Mouse (Mus musculus): ENCODE measurements around the gene Pde10a.
A peak's percentile ranks its signal among the peaks of the same experiment; 100 is the strongest.

Pde10a gene

DNA sequence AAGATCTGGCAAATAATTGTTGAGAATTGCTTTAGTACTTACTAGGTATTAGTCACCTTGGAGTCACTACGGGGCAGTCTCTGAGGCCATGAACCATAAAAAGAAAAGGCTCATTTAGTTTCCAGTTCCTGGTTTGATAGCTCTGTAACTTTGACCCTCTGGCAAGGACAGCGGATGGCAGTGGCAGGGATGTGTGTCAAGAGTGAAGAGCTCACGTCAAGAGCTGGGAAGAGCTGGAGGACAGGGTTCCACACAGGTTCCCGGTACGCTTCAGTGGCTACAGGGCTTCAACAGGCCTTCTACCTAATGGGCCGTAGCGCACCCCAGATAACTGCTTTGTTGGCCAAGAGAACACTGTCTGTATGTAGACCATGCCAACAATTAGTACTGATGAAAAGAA is 374.0 kb downstream of the Pde10a start:
- peak in 1 of 2 experiments; percentile 47 for DNase-seq

DNA sequence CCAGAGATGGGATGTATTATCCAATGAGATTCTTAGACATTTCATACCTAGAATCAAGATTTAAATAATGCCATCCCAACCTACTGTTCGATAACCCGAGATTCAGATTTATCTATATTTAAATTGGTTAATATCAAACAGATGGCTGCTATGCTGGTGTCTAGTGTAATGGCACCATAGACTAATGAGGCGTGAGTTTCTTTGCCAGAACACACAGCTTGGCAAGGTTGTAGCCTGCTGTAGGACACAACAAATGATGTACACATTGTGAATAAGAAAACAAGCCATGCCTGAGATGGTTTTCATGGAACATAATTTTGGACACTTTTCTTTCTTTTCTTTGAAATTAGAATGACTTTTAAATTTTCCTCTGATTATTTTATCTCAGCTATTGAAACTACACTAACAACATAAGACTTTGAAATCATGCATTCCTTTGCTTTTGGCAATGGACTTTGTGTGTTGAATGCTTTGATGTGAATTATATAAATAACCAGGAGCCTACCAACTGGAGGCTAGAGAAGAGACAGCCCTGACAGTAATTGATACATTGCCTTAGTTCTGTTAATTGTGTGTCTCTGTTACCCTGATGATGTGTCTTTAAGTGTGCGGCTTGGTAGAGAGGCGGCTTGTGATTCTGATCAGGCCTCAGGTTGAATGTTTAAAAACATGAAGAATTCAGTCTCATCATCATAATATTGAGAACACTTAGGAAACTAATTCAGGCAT is 378.5 kb downstream of the Pde10a start:
- DNase-seq = peak in 1 of 2 experiments; percentile 42

DNA sequence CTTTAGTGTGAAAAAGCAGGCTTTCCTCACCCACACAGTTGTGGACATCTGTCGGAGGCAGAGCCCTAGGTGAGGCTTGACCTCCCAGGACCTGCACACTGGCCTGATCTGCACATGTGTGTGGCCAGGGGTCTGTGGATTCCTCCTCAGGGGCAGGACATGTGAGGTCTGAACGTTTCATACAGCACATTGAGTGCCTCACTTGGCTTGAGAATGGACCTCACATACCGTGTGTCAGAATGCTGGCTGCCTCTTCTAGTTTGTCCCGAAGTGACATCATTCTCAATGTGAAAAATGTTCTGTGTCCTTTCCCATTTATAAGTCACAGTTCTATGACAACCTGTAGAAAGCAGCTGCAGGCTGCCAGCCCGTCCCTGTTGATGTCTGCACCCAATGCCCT is 385.4 kb downstream of the Pde10a start:
- no peak for DNase-seq

DNA sequence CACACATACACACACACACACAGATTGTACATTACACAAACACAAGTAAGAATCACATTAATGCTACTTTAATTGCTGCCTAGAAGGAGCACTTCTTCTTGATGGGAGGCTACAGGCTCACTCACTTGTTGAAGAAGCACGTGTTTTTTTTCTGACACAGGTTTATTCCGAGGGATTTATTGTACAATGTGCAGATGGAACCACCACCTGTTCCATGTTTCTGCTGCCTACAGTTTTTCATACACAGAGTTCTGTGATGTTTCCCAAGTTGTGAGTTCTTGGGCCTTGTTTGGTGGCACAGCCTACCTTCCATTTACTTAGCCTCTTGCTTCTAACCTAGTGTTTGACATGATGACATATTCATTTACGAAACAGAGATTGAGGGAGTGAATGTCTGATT is 387.8 kb downstream of the Pde10a start:
- DNase-seq = no peak

DNA sequence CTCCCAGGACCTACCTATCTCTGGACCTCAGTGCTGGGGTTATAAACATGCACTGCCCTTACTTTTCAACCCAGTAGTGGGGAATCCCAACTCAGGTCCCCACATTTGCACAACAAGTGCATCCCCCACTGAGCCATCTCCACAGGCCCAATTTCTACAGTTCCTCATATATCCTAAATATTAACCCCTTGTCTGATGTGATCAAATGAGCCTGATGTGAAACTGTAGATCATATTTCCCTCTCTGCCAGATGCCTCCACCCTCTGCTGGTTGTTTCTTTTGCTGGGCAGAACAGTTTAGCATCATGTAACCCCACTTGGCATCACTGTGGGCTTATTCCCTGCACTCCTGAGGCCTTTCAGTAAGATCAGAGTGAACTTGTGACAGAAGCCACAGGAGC is 390.5 kb downstream of the Pde10a start:
- DNase-seq = no peak

DNA sequence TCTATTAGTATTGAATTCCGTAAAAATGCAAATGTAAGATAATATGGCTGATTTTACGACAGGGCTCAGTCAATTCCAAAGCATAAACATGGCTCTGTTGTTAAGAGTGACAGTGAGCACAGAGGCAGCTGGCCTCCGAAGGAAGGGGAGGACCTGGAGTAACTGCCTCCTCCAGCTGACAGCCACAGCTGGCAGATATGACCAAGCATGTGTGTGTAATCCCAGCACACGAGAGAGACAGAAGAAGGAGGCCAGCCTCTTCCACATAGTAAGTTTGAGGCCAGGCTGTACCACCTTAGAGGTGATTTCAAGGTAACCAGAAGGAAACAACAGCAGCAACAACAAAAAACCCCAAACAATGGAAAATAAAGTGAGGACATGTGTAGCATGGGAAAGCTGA is 397.9 kb downstream of the Pde10a start:
- no peak for DNase-seq

DNA sequence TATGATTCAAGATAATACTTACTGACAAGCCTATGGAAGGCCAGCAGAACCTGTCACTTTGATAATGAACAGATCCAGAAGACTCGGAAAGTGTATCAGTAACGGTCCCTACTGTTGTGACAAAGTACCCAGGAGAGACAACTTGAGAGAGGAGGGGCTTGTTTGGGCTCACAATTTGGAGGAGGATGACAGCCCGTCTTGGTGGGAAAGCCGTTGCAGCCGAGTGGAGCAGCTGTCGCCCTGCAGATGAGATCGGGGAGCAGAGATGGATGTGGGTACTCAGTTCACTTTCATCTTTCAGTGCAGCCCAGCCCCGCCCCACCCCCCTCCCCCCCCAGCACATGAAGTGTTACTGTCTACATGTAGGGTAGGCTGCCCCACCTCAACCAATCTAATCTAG is 398.6 kb downstream of the Pde10a start:
- DNase-seq = no peak

DNA sequence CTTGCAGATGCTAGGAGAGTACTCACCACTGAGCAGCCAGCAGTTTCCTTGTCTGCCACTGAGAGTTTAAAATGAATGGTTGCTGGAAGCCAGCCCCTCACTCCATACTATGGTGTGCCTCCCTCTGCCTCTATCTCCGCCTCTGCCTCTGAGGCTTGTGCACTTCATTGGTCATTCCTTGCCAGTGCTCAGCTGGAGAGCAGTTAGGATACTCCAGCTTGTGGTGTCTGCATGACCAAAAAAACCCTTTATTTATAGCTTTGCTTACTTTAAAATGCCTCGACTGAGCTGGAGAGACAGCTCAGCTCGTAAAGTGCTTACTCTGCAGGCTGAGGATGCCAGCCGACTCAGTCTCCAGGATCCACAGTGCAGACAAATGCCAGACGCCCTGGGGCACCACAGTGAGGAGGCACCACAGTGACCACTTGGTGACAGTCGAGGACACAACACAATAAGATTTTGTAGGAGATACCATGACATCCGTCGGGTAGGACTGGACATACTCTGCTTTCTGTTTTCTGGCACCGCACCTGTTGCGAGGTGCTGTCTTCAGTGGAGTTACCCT is 400.7 kb downstream of the Pde10a start:
- DNase-seq = no peak

DNA sequence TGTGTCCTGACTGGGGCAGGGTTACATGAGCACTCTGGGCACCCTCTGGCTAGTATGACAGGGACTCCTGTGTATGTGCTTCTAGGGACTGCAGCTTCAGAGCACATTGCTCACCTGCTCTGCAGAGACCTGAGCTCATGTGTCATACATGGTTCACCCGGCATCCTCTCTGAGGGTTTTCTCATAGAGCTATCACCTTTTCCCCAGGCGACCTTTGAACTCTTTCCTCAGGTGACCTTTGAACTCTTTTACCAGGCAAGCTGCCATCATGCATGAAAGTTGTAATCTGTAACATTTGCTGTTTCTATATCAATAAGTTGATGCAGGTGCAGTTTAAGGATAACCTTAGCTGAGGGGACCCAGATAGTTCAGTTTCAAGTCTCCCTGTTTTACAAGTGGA is 403.4 kb downstream of the Pde10a start:
- no peak for DNase-seq

DNA sequence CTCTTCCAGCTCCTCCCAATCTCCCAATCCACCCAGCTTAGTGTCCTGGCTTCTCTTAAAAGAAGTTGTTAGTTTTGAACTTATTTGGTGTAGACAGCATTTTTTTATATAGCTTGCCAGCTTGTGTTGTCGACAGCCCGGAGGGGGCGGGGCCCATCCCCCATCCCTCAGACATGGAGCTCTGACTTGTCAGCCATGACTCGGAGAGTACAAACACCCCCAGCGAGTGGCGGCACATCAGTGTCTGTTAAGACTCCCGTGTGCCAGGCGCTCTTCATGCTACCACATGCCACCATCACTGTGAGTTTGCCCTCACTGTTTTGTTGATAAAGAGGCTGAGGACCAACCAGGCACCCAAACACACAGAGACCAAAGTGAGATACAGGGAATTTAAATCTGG is 404.5 kb downstream of the Pde10a start:
- no peak for DNase-seq

DNA sequence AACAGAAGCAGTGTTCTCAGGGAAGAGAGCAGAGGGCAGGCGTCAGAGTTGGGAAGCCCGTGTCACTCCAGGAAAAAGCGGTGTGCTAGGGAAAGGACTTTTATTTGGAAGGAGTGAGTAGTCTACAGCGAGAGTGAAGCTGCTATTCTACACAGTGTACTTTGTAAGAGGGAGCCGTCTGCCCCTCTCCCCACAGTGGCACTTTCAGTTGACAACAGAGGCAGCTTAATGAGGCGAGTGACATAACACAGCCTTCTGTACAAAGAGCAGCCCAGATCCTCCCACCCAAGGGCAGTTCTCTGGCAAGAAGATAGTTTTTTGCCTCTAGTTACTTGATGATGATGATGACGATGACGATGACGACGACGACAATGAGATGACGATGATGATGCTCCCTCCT is 410.4 kb downstream of the Pde10a start:
- no peak for DNase-seq

DNA sequence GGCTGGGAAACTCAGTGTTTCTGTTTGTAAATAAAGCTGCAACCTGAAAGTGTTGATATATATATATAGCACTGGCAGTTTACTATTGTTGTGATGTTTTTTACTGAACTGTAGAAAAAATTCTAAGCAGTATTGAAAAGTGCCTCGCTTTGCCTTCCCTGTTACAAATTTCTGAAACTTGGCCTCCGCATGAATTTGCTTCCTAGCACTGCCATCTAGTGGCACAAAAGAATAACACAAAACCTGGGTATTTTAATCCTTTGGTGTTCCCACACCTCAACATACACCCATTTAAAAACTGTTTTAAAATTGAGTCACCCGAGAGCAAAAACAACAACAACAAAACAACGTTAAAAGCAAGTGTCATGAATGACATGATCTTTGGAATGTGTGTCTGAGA is 411.4 kb downstream of the Pde10a start:
- peak; percentile 60 to 75 for DNase-seq

DNA sequence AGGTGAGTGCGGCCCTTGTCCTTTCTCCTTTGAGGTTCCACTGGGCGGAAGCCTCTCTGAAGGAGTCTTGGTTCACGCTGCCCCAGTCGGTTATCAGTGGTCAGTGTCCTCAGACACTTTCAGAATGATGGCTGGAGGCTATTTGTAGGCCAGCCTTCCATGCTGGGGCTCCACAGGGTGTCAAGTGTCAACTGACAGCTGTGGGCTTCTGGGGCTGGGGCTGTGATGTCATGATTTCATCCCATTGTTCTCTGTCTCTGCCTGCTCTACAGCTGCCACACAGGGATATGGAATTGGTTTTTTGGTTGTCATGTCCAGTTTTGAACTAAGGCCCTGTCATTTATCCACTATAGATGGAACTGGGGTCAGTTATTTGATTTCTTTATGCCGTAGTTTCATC is 426.4 kb downstream of the Pde10a start:
- DNase-seq = no peak

DNA sequence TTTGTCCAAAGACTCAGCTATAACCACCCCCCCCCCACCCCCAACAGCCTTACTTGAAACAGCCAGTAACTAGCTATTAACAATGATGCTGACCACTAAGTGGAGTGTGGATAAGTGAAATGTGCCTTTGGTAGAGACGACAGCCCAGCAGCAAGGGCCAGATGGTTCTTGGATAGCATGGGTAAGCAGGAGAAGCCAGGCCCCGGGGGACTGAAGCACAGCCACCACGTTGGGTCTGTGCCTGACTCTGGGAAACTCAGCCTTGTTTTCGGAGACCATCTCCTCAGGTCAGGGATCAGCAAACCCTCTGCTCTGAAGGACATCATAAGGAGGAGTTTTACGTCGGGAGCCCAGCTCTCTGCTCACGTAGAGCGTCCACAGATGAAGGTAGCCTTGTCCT is 427.8 kb downstream of the Pde10a start:
- DNase-seq = peak; percentile 56 to 73

DNA sequence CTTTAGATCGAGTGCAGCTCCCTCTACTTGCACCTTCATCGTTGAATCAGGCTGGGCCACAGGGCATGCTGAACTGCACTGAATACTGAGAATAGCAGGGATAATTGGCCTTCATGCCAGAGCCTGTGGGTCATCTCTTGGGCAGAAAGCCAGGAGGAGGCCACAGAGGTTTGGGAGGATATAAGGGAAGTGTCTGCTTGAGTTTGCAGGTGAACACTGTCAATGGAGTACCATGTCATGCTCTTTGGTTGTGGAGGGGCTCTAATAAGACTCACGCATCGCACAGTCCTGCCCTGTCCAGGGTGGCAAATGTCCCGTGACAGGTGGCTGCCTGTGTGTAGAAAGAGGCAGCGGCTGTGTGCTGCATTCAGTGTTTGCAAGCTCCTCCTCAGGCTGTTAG is 433.0 kb downstream of the Pde10a start:
- DNase-seq = peak; percentile 68 to 69

DNA sequence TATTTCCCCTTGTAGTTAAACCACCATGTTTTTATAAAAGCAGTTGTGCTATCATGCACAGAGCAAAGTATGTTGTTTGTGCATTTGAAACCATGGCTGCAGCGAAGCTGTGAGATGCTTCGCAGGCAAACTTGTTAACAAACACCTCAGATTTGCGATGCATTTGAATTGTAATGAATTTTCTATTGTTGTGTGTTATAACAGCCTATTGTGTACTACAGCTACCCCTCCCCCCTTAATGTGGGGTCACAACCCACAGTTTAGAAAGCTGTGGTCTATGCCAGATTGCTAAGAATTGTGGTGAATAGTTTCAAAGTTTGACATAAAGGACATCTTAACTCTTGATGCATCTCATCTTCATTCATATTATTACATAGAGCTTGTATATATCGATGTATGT is 435.2 kb downstream of the Pde10a start:
- DNase-seq = no peak

DNA sequence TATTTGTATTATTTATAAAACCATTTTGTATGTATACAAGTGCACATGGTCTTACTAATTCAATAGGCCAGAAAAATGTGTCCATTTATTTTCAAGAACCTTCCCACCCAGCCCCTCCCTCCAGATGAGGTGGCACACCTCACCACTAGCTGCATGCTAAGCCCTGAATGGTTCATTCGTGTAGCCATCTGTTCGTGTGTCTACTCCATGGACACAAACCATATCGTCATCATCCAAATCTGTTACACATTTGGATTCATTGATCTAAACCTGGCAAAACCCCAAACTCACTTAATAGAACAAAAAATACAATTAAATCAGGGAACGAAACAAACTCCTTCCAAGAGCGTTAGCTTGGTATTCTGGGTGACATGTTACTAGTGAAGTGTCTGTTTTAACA is 435.9 kb downstream of the Pde10a start:
- DNase-seq = no peak

DNA sequence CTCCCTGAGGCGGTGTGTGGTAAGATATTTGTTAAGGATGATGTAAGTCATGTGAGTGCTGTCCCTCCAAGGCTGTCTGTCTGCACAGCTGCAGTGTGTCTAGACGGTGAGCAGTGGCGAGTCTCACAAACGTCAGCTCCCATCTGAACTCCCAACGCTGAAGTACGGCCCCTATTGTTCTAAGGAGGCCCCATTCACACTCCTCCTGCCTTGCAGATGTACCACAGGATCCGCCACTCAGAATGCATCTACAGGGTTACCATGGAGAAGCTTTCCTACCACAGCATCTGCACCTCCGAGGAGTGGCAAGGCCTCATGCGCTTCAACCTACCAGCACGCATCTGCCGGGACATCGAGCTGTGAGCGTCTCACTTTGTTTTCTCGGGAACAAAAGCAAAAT is 436.5 kb downstream of the Pde10a start:
- no peak for DNase-seq

DNA sequence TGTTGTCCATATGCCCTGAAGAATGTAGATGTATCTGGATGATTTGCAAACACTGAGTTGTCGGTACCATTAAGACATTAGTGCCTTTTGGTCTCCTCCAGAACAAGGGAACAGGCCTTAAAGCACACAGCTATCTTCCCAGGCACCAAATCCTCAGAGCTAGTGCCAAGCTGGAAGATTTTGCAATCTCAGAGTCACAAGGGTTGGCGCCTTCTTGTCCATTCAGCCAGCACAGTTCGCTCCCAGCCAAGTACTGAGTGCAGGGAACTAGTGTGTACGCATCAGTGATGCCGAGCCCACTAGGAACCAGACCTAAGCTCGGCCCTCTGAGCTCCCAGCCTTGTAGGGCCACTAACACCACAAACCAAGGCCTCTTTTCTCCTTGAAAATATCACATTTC is 440.0 kb downstream of the Pde10a start:
- DNase-seq = no peak

DNA sequence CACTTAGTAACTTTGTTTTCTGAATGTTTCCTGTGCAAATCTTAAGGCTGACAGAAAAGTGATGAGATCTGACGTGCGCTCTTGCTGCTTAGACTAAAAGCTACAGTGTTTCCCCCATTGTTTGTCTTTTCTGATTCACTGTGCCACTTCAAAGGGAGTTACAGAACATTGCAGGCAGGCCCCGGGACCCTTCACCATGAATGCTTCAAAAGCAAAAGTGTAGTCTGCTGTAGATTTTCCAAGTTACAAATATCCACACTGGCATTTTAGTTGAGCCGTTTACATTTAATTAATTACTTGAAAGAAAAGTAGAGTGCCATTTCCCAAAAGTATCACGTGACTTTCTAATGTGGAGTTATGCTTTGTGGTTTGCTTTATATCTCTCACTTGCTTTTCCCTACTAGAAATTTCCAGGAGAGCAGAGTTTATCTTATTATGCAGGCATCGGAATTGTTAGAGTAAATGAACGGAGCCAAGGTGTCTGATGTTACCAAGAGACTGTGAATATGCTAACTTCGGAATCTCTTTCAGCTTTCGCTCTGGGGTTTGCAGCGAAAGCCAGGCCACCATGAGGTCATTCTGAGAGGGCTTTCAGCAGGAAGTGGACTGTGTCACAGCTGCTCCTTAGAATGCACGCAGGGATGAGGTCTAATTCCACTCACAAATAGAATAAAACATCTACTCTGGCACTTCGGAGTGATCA is 447.1 kb downstream of the Pde10a start:
- DNase-seq = no peak

DNA sequence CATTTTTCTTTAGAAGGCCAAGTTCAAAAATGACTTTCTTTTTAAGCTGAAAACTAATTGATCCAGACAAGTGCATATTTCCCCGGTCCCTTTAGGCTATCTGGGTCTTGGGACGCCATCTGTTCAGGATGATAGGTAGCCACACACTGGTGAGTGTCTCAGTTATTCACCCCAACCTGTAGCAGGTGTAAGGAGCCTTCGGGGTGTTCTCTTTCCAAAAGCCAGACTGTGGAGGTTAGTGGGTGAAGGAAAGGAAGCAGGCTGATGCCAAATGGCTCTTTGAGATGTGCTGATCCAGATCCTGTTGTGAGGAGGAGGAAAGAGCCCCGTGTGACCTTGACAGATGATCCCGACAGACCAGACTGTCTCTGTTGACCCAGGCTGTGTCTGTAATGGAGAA is 448.2 kb downstream of the Pde10a start:
- peak in 1 of 2 experiments; percentile 27 for DNase-seq

DNA sequence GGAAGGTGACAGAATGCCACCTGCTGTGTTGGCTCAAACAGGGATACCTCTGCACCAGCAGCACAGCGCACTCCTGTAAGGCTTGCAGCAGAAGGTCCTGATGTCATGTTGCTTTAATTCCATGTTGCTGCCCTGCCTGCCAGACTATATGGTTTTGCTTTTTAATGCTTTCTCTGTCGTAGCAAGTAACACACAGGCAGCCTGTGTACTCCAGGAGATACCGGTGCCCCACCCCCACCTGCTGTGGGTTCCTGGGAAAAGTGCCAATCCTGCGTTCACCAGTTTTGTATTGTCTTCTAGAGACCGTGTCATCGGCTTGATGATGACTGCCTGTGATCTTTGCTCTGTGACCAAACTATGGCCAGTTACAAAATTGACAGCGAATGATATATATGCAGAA is 449.3 kb downstream of the Pde10a start:
- peak; percentile 82 to 83 for DNase-seq

DNA sequence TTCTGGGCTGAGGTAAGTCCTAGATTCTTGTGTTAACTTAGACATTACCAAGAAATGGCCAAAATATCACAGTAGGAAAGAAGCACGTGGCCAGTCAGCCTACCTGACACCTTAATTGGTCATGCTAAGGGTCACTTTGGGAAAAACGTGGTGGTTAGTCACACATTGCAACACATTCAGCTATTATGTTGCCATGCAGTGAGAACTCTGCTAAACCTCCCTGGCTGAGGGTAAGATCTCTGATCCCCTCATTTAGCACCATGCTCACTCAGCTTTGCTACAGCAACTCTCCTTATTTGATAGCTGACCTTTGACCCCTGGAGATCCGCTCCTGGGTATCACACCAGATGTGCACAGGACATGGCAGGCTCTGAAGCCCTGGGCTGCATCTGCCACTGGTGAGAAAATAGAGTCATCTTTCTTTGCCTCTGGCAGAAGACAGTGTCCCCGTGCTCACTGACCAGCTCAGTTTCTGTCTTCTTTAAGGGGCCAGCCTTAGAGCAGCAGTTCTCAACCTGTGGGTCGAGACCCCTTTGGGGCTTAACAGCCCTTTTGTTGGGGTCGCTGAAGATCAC is 449.7 kb downstream of the Pde10a start:
- no peak for DNase-seq

DNA sequence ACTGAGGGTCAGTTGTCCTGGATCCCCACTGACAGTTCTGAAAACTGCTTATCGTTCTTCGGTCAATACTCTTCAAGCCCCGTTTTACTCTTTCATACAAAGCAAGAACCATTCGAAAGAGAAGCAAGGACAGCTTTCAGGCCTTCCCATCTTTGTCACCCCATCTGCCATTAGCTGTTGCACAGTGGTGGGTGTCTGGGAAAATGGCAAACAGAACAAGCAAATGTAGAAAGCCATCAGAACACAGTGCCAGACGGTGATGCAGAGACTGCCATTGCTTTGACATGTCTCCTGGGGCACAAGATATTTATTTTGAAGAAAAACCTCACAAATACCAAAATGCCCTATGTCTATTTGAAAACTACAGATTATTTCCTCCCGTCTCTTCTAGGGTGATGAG is 451.6 kb downstream of the Pde10a start:
- DNase-seq = no peak
